Mouse (Mus musculus): ENCODE measurements around the gene Hspg2.

Hspg2 gene

GRCm38 (mm10) chr4:137594496-137595270 is 126.1 kb downstream of the Hspg2 start:
- CTCF ChIA-PET = interaction anchor here in 3 of 4 experiments (0.5 to 2.1 kb wide), 7 partner anchors 9 to 870 kb away, joined by 3 to 12 read pairs (median 3); no protein-coding TSS in a partner anchor
- POLR2A ChIA-PET = interaction anchor here (0.6 to 14.7 kb wide), 65 partner anchors 8 to 767 kb away, joined by 3 to 325 read pairs (median 8); partner anchors contain the start of genes Hspg2 (in 2 of the 4) and Cdc42 (in 1 of the 4)

GRCm38 (mm10) chr4:137597098-137597630 is 128.6 kb downstream of the Hspg2 start:
- CTCF ChIA-PET = interaction anchor here in 2 of 4 experiments (0.6 to 1.0 kb wide), 3 partner anchors 20 to 174 kb away, joined by 3 read pairs; no protein-coding TSS in a partner anchor
- POLR2A ChIA-PET = interaction anchor here (0.5 to 14.7 kb wide), 36 partner anchors 8 to 1403 kb away, joined by 3 to 325 read pairs (median 4); partner anchors contain the start of genes Hspg2 (in 1 of the 4) and Rap1gap (in 1 of the 4)

GRCm38 (mm10) chr4:137598577-137598976 is 130.0 kb downstream of the Hspg2 start:
- ChIA-PET POLR2A (interaction anchor here (0.6 to 14.7 kb wide), 42 partner anchors 9 to 257 kb away, joined by 3 to 325 read pairs (median 4); partner anchors contain the start of gene Hspg2 (in 2 of the 4)), CTCF (interaction anchor here in 1 of 4 experiments (0.8 to 1.5 kb wide), 2 partner anchors 21 to 125 kb away, joined by 3 to 4 read pairs; no protein-coding TSS in a partner anchor)

GRCm38 (mm10) chr4:137603449-137604171 is 135.0 kb downstream of the Hspg2 start:
- ChIA-PET POLR2A (interaction anchor here (0.6 to 14.7 kb wide), 29 partner anchors 8 to 1008 kb away, joined by 3 to 325 read pairs (median 4); partner anchors contain the start of gene Usp48 (in 3 of the 4)), CTCF (interaction anchor here in 2 of 4 experiments (0.6 to 1.3 kb wide), 2 partner anchors 9 to 54 kb away, joined by 3 to 5 read pairs; no protein-coding TSS in a partner anchor)

GRCm38 (mm10) chr4:137607023-137607422 is 138.5 kb downstream of the Hspg2 start:
- ChIA-PET POLR2A (interaction anchor here in 3 of 4 experiments (0.6 to 24.6 kb wide), 11 partner anchors 8 to 227 kb away, joined by 3 to 547 read pairs (median 5); partner anchors contain the start of genes Usp48 (in 2 of the 3) and Rap1gap (in 1 of the 3)), CTCF (interaction anchor here in 2 of 4 experiments (0.6 kb wide), 2 partner anchors 11 to 25 kb away, joined by 3 read pairs; no protein-coding TSS in a partner anchor)

- ChIA-PET CTCF (interaction anchor here in 2 of 4 experiments (0.5 to 0.6 kb wide), 2 partner anchors 8 to 1303 kb away, joined by 4 to 5 read pairs; no protein-coding TSS in a partner anchor), POLR2A (interaction anchor here (0.6 to 24.6 kb wide), 13 partner anchors 10 to 238 kb away, joined by 3 to 547 read pairs (median 4); partner anchors contain the start of gene Usp48 (in 2 of the 4))
Measured at GRCm38 (mm10) chr4:137609281-137609680, 140.7 kb downstream of the Hspg2 start.

GRCm38 (mm10) chr4:137609702-137610101 is 141.1 kb downstream of the Hspg2 start:
- ChIA-PET CTCF (interaction anchor here in 2 of 4 experiments (0.6 to 1.1 kb wide), 3 partner anchors 16 to 1303 kb away, joined by 3 to 6 read pairs (median 4); no protein-coding TSS in a partner anchor), POLR2A (interaction anchor here (0.6 to 24.6 kb wide), 11 partner anchors 11 to 40 kb away, joined by 3 to 547 read pairs (median 4); partner anchors contain the start of gene Usp48 (in 2 of the 4))

- CTCF ChIA-PET = interaction anchor here in 2 of 4 experiments (0.5 to 1.1 kb wide), 3 partner anchors 10 to 127 kb away, joined by 3 to 6 read pairs (median 4); no protein-coding TSS in a partner anchor
- POLR2A ChIA-PET = interaction anchor here in 3 of 4 experiments (0.8 to 24.6 kb wide), 12 partner anchors 10 to 109 kb away, joined by 3 to 547 read pairs (median 7); partner anchors contain the start of gene Usp48 (in 2 of the 3)
Measured at GRCm38 (mm10) chr4:137610256-137610655, 141.7 kb downstream of the Hspg2 start.

All from embryonic stem cell, embryonic (primary cell).